Mouse (Mus musculus): ENCODE results near the gene Fbxl17.

The Fbxl17 gene

GRCm38 (mm10) chr17:63499636-63500155 is at the start of gene Fbxl17:
Gene Fbxl17 (minus strand): TSS chr17:63500017.
- peak; percentile 78 for DNase-seq

- DNase-seq = no peak
These were observed 47.6 kb upstream of the Fbxl17 start for GRCm38 (mm10) chr17:63547465-63547864.

GRCm38 (mm10) chr17:63534576-63535265 is 34.9 kb upstream of the Fbxl17 start:
- DNase-seq = no peak

GRCm38 (mm10) chr17:63533074-63533836 is 33.4 kb upstream of the Fbxl17 start:
- DNase-seq = no peak

GRCm38 (mm10) chr17:63529476-63529875 is 29.7 kb upstream of the Fbxl17 start:
- no peak for DNase-seq

GRCm38 (mm10) chr17:63520691-63521090 is 20.9 kb upstream of the Fbxl17 start:
- DNase-seq = no peak

- DNase-seq = no peak
These were observed 10.6 kb upstream of the Fbxl17 start for GRCm38 (mm10) chr17:63510451-63510850.

- no peak for DNase-seq
These were observed 1.3 kb upstream of the Fbxl17 start for GRCm38 (mm10) chr17:63501091-63501490.

GRCm38 (mm10) chr17:63500156-63500834 is 478 bp upstream of the Fbxl17 start:
- peak; percentile 81 for DNase-seq

- DNase-seq = peak; percentile 48
These were observed 841 bp downstream of the Fbxl17 start for GRCm38 (mm10) chr17:63498717-63499635.

- no peak for DNase-seq
These were observed 1.6 kb downstream of the Fbxl17 start for GRCm38 (mm10) chr17:63498182-63498716.

GRCm38 (mm10) chr17:63497206-63497731 is 2.5 kb downstream of the Fbxl17 start:
- DNase-seq = no peak

- no peak for DNase-seq
These were observed 3.7 kb downstream of the Fbxl17 start for GRCm38 (mm10) chr17:63496153-63496552.

- DNase-seq = no peak
These were observed 5.8 kb downstream of the Fbxl17 start for GRCm38 (mm10) chr17:63493876-63494580.

GRCm38 (mm10) chr17:63493274-63493673 is 6.5 kb downstream of the Fbxl17 start:
- no peak for DNase-seq

- DNase-seq = no peak
These were observed 7.0 kb downstream of the Fbxl17 start for GRCm38 (mm10) chr17:63492665-63493273.

- DNase-seq = no peak
These were observed 10.3 kb downstream of the Fbxl17 start for GRCm38 (mm10) chr17:63489525-63489924.

GRCm38 (mm10) chr17:63467866-63468265 is 32.0 kb downstream of the Fbxl17 start:
- peak; percentile 57 for DNase-seq

GRCm38 (mm10) chr17:63465239-63465638 is 34.6 kb downstream of the Fbxl17 start:
- no peak for DNase-seq

- DNase-seq = no peak
These were observed 37.3 kb downstream of the Fbxl17 start for GRCm38 (mm10) chr17:63462512-63462911.
